Mouse (Mus musculus): ENCODE data around the gene 4930572O03Rik. TPM values are rescaled to one million over a fixed set of nuclear protein-coding genes. Genes with fewer than 3 reads are reported as not detected.
"Not testable (repeated sequence)": the region's sequence is repeated elsewhere in the genome, so short reads cannot be mapped to it uniquely, and the experiment has no call there.

Gene 4930572O03Rik
- total RNA-seq, 2 experiments from 2014 or later: not detected

- DNase-seq: not testable (repeated sequence)
Measured at GRCm38 (mm10) chr5:15616195-15616594, 40.7 kb downstream of the 4930572O03Rik start.

GRCm38 (mm10) chr5:15610695-15611094 lies 46.2 kb downstream of the 4930572O03Rik start:
- not testable (repeated sequence) for DNase-seq

GRCm38 (mm10) chr5:15606677-15607076 lies 50.2 kb downstream of the 4930572O03Rik start:
- peak; percentile 3 for DNase-seq

- not testable (repeated sequence) for DNase-seq
Measured at GRCm38 (mm10) chr5:15603585-15603984, 53.3 kb downstream of the 4930572O03Rik start.

GRCm38 (mm10) chr5:15603008-15603407 lies 53.9 kb downstream of the 4930572O03Rik start:
- not testable (repeated sequence) for DNase-seq

GRCm38 (mm10) chr5:15602424-15602947 lies 54.4 kb downstream of the 4930572O03Rik start:
- DNase-seq: not testable (repeated sequence)

Other genes starting within 250 kb of the 4930572O03Rik start
- gene Gm21149, start 180.5 kb downstream of the 4930572O03Rik start, total RNA-seq (2021): not detected
- gene Gm21190, start 127.8 kb downstream of the 4930572O03Rik start, total RNA-seq (2021): not detected
- gene Gm21083, start 79.7 kb downstream of the 4930572O03Rik start, total RNA-seq (2021): not detected
- gene Speer4d, start 38.0 kb downstream of the 4930572O03Rik start, total RNA-seq (2021): not detected
- gene Speer4c, start 57.2 kb upstream of the 4930572O03Rik start, total RNA-seq (2021): not detected

All from gastrocnemius, postnatal 10 days (tissue).